Mouse (Mus musculus) MN1 (cell line): ENCODE results near the gene BC049730.
"Not testable (repeated sequence)": the region's sequence is repeated elsewhere in the genome, so short reads cannot be mapped to it uniquely, and the experiment has no call there.

Source experiments
- DNase-seq: peaks from one replicate; pipeline ENCODE4 v3.0.0-alpha.2; 2016; ENCODE audit warnings: low spot score

The BC049730 gene

DNA sequence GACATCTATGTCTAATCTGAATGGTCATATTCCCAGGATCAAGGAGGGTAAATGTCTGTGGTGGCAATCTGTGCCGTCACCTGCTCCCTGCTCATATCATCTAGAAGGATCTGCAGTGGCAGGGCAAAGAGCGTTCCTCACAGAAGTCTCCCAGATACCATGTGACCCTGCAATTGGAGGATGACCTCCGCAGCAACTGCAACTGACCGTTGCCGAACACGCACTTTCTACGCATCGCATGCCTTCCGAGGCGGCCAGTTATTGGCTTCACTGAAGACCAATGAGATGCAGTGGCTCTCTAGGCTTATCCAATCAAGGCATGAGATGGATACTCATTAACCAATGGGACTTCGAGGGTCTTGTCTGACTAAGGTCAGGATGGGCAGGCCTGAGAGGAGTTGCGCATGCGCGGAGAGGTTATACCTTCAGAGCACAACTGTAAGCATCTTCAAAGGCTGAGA, at the start of gene BC049730:
Gene BC049730, plus strand, starts transcription at position 411 of the 461 bp plus-strand sequence.
- no peak for DNase-seq

DNA sequence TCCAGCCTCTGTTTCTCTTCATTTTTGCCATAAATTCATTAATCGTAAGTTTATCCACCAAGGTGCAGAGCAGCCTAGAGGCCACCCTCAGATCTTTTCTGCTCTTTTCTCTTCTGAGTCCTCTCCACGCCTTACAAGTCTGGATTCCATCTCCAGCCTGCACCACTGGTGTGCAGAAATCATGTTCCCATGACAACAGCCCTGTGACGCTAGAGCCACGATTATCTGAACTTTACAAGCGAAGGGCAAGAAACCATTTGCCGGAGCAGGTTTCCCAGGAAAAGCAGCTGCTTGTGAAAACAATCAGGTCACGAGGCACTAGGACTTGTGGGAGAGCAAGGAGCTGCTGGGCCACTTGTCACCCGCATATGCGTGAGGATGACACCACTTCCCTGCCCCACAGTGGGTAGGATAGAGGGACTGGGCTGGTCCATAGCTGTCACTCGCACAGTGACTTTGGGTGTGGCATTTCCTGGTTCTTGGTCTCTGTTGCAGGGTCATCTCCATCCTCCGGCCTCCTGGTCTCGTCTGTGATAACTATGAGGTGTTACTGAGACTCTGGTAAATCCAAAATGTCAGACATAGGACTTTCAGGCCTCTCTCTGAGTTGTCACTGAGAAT, 49.2 kb upstream of the BC049730 start:
- DNase-seq: peak; percentile 32

DNA sequence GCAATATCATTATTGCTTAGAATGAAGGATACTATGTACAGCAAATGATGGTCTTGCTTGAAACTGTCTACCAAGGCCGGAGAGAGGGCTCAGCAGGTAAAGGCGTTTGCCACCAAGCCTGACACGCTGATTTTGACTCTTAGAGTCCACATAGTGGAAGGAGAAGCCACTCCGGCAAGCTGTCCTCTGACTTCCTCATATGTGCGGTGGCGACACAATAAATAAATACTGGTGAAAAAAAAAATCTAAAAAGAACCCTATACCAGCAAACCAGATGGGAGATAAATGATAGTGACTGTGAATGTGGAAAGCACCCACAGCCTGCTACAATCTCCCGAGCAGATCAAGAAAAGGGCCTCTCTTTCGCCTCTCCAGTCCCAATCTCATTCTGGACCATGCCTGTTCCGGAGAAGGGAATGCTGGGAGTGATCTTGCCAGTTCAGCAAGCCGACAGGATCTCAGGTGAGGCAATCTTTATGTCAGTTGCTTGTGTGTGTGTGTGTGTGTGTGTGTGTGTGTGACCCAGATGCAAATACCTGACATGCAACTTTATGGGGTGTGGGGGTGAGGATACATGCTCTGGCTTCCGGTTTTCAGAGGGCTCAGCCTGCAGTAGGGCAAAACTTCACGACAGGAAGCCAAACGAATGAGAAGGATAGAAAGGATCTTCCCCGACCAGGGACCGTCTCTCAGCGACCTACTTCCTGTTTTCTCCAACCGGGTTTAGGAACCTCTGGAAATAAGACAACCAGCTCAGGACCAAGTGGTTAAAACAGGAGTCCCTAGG, 47.7 kb upstream of the BC049730 start:
- no peak for DNase-seq

DNA sequence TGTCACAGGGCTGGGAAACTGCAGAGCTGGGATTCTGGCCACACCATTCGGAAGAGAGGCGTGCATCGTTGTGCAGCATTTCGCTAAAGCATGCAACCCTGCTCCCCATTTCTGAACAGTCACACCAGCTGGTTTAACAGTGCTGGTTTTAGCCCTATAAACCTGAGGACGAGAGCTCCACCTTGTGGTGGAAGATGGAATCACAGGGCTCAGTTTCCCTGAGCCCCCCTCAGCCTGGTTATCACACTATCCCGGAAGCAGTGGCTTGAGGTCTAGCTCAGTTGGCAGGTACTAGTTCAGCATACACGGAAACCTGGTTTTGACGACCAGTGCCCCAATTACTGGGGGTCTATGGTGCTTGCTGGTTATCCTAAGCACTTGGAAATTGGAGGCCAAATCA, 46.5 kb upstream of the BC049730 start:
- DNase-seq: peak; percentile 71

DNA sequence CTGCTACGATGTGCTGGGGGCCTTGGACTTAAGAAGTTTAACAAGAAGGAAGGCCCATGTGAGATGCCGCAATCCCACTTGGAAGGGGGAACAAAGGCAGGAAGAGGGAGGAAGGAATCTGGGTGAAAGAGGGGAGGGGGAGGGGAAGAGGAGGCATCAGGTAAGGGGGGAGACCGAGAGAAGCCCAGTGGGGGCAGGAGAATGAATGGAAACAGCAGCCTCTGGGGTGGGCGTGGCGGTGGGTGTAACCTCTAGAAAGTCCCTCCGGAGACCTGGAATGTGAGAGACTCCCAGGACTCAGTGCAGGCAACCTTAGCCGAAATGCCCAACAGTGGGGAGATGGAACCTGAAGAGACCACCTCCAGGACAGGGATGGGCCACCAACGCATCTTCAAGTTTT, 44.7 kb upstream of the BC049730 start:
- no peak for DNase-seq

DNA sequence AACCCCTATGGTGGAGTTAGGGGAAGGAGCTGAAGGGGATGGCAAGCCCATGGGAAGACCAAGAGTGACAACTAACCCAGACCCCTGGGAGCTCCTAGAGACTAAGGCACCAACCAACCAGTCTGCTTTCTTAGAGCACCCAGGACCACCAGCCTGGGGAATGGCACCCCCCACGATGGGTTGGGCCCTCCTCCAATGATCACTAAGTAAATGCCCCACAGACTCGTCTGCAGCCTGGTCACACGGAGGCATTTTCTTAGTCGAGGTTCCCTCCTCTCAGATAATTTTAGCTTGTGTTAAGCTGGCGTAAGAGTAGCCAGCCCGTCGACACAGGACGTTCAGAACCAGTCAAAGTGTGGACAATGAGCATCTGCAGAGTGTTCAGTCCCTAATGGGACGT, 44.1 kb upstream of the BC049730 start:
- no peak for DNase-seq

DNA sequence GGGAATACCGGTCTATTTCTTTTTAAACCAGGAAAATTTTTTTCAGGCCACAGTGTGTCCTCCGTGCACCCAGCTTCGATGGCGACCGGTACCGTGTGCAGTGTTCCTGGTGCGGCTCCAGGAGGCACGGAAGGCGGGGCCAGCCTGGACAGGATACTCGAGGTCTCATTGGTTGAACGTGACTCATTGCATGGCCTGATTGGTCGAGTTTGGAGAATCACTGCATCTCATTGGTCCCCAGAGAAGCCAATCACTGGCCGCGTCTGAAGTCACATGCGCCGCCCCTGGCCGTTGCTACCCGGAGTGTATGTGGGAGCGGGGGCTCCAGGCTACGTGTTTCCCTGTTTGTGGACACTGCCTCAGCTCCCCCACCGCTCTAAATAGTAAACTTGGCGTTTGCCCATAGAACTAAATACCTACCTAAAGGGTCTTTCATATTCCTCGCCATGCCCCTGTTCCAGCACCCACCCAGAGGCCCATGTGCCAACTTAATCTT, 37.0 kb upstream of the BC049730 start:
- DNase-seq: no peak

DNA sequence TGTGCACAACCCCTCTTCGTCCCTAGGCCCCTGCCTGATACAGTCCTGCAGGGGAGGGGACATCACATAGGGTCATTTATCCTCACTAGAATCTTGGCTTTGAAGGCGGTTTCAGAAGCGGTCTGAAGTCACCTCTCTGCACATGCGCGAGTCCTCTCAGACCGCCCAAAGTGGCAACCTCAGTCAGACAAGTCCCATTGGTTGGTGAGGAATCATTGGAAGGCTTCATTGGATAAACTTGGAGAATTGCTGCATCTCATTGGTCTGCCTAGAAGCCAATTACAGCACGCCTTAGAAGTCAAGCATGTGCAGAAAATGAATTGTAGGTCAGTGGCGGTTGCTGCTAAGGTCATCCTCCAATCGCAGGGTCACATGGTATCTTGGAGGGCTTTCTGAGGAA, 32.5 kb upstream of the BC049730 start, which contains the start of gene Tex101:
Gene Tex101, minus strand, starts transcription at position 101 of the 400 bp plus-strand sequence.
- DNase-seq: no peak

DNA sequence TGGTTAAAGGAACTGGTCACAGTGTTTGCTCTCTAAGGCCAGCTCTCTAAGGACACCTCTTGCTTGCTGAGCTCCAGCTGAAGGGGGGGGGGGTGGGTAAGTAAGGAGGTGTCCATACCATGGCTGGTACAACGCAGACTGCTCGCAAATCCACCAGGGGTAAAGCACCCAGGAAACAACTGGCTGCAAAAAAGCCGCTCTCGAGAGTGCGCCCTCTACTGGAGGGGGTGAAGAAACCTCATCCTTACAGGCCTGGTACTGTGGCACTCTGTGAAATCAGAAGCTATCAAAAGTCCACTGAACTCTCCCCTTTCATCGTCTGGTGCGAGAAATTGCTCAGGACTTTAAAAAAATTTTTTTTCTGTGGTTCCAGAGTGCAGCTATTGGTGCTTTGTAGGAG, 24.9 kb upstream of the BC049730 start:
- not testable (repeated sequence) for DNase-seq

DNA sequence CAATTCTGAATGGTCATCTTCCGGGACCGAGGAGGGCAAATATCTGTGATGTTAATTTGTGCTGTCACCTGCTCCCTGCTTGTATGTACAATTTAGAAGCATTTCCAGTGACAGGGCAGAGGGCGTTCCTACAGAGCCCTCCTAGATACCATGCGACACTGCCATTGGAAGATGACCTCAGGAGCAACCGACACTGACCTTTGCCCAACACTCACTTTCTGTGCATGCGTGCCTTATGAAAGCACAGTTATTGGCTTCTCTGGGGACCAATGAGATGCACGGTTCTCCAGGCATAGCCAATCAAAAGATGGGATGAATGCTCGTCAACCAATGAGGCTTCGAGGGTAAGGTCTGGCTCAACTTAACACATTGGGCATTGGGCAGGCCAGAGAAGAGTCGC, 21.5 kb upstream of the BC049730 start:
- not testable (repeated sequence) for DNase-seq

DNA sequence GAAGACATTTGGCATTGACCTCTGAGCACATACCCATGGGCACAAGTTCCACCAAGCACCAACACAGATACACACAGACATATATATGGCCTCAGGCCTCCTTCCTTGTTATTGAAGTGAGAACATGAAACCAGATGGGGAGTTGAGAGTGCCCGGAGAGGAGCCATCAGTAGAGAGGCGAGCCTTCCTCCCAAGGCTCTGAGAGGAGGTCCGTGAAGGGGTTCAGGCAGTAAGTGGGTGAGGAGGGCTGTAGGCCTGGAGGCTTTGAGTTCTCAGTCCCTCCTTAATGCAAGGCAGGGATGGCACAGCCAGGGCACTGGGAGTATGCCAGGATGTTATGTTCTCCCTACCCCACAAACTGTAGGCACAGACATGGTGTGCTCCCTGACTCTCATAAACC, 16.3 kb upstream of the BC049730 start:
- not testable (repeated sequence) for DNase-seq

DNA sequence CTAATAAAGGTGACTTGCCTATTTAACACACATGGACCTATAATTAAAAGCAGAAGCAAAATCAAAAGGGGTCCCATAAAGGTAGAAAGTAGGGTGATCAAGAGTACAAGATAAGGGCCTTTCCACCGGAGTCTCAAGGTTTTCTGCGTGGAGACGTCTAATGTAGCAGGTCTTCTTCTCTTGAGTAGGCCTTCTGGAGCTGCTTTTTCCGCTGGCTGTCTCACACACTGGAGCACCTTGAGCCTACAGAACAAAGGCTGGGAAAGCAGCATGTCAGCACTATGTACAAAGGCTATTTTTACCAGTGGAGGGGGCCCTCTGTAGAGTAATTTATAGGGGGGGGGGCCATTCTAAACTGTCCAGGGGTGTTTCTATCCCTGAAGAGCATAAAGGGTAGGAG, 11.2 kb upstream of the BC049730 start:
- DNase-seq: not testable (repeated sequence)

DNA sequence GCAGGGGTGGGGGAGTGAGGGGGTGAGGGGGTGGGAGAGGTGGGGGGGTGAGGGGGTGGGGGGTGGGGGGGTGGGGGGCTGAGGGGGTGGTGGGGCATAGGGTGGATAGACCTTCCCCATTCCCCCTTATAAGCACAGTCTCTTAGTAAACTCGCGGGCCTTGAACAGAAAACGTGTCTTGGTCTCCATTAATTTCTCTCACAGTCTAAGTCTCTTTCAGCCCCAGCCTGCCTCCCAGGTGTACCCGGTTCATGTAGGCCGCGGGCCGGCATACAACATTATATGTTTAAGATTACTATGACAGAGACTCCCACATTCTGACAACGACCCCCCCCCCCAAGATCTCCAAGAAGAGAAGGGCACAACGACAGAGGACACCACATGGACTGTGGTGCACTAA, 6.2 kb upstream of the BC049730 start:
- DNase-seq: not testable (repeated sequence)

DNA sequence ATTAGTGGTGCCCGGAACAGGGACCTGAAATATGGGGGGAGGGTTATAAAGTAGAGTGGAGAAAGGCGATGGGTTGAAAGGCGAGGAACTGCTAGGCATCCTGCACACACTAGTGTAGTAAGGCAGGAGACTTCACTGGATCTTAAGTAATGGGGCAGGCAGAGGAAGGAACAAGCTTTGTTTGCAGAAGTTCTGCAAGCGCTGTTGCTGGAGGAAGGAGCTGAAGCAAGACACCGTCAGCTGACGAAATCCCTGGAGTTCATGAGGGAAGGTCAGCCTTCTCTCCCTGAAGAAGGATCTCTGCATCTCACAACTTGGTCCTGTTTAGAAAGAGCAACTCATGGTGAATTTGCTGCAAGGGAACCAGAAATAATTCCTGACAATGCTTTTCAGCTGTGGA, 6.0 kb downstream of the BC049730 start:
- no peak for DNase-seq

DNA sequence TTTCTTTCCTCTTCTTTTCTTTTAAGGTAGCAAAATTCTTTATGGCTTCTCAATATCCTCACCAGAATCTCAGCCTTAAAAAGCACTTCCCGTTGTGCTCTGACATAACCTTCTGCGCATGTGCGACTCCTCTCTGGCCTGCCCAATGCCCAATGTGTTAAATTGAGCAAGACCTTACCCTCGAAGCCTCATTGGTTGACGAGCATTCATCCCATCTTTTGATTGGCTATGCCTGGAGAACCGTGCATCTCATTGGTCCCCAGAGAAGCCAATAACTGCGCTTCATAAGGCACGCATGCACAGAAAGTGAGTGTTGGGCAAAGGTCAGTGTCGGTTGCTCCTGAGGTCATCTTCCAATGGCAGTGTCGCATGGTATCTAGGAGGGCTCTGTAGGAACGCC, 17.8 kb downstream of the BC049730 start, which contains the start of gene Gm4763:
Gene Gm4763, minus strand, starts transcription at position 101 of the 400 bp plus-strand sequence.
- DNase-seq: not testable (repeated sequence)

DNA sequence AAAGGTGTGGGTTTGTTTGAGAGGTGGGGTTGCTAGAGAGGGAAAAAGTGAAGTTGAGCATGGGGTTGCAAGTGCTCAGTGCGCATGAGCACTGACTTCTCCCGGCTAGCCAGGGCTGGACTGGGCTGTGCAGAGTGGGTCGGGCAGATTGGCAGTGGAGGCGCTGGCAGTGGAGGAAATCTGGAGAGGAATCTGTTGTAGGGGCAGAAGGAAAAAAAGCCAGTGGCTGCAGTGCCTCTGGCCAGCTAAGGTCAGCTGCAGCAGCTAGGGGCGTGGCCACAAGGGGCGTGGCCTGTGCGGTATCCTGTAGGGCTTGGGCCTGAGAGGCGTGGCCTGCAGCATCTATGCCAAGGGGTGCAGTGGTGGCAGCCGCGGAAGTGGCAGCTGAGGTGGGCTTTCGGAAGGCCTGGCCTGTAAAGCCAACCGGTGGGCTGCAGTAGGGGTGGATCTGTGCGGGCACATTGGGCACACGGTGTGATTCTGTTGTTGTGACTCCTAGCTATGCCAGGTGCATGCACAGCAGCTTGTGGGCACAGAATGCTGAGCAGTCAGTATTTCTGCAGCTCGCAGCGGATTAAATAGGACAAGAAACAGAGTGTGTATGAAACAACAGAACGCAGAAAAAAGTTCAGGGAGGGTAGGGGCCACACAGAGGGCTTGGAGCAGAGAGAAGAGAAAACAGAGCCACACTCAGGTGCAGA, 27.1 kb downstream of the BC049730 start:
- DNase-seq: no peak

DNA sequence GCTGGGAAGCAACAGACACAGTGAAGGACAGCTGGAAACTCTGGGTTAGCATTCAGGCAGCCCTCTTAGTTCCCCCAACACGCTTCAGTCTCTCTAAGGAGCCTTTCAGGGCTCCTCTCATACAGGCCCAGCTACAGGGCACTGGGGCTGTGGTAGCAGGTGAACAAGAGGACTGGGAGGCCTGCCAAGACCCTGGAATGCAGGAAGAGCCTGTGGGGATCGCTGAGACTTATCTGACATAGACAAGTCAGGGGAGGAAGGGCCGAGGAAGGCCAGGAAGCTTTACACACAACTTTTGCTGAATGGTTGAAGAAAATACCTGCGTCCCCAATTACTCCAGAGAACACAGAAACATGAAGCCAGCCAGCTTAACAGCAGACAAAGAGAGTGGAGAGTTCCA, 41.7 kb downstream of the BC049730 start:
- DNase-seq: no peak

DNA sequence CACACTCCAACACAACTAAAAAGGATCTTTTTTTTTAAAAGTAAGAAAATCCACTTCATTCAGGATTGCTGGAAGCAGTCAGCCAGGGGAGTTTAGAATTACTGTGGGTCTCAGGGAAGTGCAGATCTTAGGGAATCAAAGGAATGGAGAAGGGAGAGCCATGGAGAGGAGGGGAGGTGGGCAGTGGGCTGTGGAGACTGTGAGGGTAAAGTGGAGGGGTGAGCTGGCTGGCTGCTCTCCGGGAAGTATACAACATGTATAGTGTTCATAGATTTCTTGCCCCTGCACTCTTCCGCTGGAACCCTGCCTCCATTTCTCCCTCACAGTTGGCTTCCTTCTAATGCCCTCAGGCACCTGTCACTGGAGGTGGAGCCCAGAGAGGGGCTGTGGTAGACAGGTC, 42.6 kb downstream of the BC049730 start:
- no peak for DNase-seq

DNA sequence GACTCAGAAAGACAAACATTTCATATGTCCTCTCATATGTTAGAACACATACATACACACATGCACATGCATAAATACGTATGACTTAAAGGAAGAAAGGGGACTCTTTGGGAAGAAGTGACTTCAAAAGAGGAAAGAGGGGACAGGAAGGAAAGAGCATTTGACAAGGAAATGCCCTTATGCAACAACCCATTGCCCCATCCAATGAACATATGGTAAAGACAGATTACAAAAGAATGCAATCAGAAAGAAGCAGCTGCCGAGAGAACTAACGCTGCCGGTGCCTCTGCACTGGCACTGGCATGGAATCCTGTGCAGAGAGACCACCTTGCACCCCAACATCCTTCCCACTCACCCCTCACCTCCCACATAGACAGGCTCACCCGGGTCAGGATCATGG, 44.4 kb downstream of the BC049730 start:
- DNase-seq: no peak

DNA sequence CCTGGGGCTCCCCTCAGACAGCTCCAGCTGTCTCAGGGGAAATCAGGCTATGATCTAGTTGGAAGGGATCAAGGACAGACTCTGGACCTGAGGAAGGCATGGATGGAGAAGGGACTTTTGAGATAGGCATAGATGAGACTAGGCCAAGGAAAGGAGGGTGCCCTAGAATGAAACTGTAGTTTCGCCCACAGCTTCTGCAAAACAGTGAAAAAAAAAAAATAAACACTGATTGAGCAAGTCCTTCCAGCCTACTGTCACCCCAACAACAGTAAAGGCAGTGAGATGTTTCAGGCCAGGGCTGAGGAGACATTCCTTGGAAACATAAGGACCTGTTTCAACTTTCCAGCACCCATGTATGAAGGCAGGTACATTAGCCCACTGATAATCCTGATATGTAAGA, 49.5 kb downstream of the BC049730 start:
- DNase-seq: no peak

DNA sequence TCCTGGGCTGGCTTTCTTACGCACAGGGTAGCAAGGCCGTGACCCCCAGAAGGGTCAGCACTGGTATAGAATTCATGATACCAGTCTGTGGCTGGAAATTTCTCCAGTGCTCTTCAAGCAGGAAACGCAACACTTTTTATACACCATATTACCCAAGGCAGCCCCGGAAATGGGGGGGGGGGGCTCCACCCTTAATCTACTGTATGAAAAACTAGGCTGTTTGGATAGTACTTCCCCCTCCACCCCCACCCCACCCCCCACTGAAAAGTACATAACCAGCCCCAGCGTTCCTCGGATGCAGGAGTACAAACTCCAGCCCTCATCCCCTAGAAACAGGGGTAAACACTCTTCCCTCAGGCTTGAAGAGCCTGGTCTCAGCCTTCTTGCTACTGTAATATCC, 51.2 kb downstream of the BC049730 start, which contains the start of gene Cd177:
Gene Cd177, minus strand, starts transcription at position 101 of the 400 bp plus-strand sequence.
- DNase-seq: no peak

DNA sequence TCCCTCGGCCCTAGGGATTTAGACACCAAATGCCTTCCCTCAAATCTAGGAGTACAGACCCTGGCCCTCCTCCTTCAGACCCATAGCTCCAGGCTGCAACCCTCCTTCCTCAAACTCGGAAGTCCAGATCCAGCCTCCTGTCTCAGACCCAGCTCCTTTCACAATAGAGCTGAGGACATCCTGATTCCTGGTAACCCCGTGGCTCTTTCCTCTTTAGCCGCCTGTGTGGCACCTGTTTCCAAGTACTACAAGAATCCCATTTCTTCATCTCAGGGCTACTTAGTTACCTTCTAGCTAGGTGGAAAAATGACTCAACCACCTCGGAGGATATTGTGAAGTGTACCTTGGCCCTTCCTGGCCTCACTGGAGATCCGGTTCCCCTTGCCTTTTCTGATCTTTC, 52.1 kb downstream of the BC049730 start:
- DNase-seq: no peak

DNA sequence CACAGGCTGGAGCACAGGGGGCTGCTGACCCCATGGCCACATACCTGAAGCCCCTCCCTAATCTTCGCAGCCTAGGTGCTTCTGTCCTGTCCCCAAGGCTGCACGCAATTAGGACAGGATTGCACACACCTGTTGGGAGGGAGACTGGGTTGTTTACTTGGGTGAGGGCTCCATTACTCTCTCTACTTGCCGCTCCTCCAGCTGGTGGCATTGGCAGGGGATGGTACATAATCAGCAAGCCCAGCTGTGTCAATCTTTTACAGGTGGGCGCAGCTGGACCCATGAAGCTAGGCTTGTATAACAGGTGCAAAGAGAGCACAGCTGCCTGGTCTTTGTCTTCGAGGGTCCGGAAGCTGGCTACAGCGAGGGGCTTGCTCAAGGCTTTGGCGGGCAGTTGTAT, 53.5 kb downstream of the BC049730 start:
- no peak for DNase-seq
